Mouse (Mus musculus) CH12.LX (cell line): ENCODE measurements at regions not wholly inside any gene's neighbourhood (a gene's known extent, or its start where the extent isn't known, plus 50 kb on each side); places are given as distances from the start of the nearest gene placed in this dataset.

ENCODE experiments used
- DNase-seq: peaks from one replicate; pipeline ENCODE4 v3.0.0-alpha.2; 2013; ENCODE audit errors: extremely low read depth
- H3K27ac ChIP-seq: 2 replicates; pipeline ENCODE4 v1.5.1; 2012; ENCODE audit warnings: low read depth, mild to moderate bottlenecking, control low read depth, moderate library complexity; ENCODE audit not compliant: insufficient read depth
- H3K27me3 ChIP-seq: replicated peaks from 2 replicates; pipeline ENCODE3; 2012; ENCODE audit warnings: inconsistent platforms
- H3K36me3 ChIP-seq, 2 experiments: replicated peaks in 1 of 2; 2 replicates each; pipeline versions ENCODE3 to v1.6.1; 2012; ENCODE audit warnings: inconsistent platforms in 1 of 2, low read length in 1 of 2, mild to moderate bottlenecking in 1 of 2, mixed read lengths in 1 of 2, moderate library complexity in 1 of 2; ENCODE audit not compliant: control insufficient read depth in 1 of 2, insufficient read depth in 1 of 2
- H3K4me1 ChIP-seq, 2 experiments: 2 replicates each; pipeline ENCODE4 v1.6.1; 2012; ENCODE audit warnings: inconsistent platforms in 1 of 2, moderate library complexity in 1 of 2; ENCODE audit not compliant: insufficient read depth in 2 of 2, control insufficient read depth in 1 of 2
- H3K4me2 ChIP-seq: 2 replicates; pipeline ENCODE4 v1.6.1; 2012; ENCODE audit warnings: low read depth, mild to moderate bottlenecking, control low read depth; ENCODE audit not compliant: poor library complexity, insufficient read depth, severe bottlenecking
- H3K4me3 ChIP-seq, 3 experiments: fragments of 150-350 bp in 1 of 3; sonication (generic) in 1 of 3; replicated peaks in 1 of 3; 2 replicates each; pipeline versions ENCODE3 to v1.5.1; 2011 to 2012; ENCODE audit warnings: low read depth in 2 of 3, low read length in 2 of 3, mild to moderate bottlenecking in 2 of 3, moderate library complexity in 2 of 3, control low read depth in 1 of 3, improper control_type of control experiment in 1 of 3, inconsistent platforms in 1 of 3, mixed read lengths in 1 of 3; ENCODE audit not compliant: poor library complexity in 1 of 3
- H3K79me2 ChIP-seq: replicated peaks from 2 replicates; pipeline ENCODE4 v1.6.1; 2012; ENCODE audit warnings: mild to moderate bottlenecking, moderate library complexity; ENCODE audit not compliant: control insufficient read depth, poor library complexity, insufficient read depth, severe bottlenecking; ENCODE audit errors: extremely low read depth
- H3K9ac ChIP-seq: 2 replicates; pipeline ENCODE4 v1.6.1; 2012; ENCODE audit warnings: low read depth, mild to moderate bottlenecking, control low read depth, moderate library complexity; ENCODE audit not compliant: insufficient read depth
- H3K9me3 ChIP-seq: replicated peaks from 2 replicates; pipeline ENCODE3; 2012; ENCODE audit warnings: low read length, inconsistent platforms, mixed read lengths
- BHLHE40 ChIP-seq: IDR thresholded peaks from 2 replicates; pipeline ENCODE4 v1.6.1; 2011; ENCODE audit warnings: mild to moderate bottlenecking, low read depth, low read length, improper control_type of control experiment
- CHD2 ChIP-seq: IDR thresholded peaks from 2 replicates; pipeline ENCODE4 v1.6.1; 2011; ENCODE audit warnings: low read length, improper control_type of control experiment
- EP300 ChIP-seq: IDR thresholded peaks from 2 replicates; pipeline ENCODE4 v1.6.1; 2011; ENCODE audit warnings: low read length, improper control_type of control experiment
- ETS1 ChIP-seq: conservative IDR thresholded peaks from 2 replicates; pipeline ENCODE4 v1.6.1; 2012; ENCODE audit warnings: low read depth, mild to moderate bottlenecking, inconsistent platforms, low read length, improper control_type of control experiment, moderate library complexity
- GABPA ChIP-seq: IDR thresholded peaks from 2 replicates; pipeline ENCODE4 v1.6.1; 2012; ENCODE audit warnings: low read depth, low read length, improper control_type of control experiment, inconsistent platforms; ENCODE audit not compliant: insufficient replicate concordance
- IRF4 ChIP-seq: IDR thresholded peaks from 2 replicates; pipeline ENCODE4 v1.6.1; 2014; ENCODE audit warnings: low read depth, mild to moderate bottlenecking, inconsistent platforms, low read length, improper control_type of control experiment
- KAT2A ChIP-seq: IDR thresholded peaks from 2 replicates; pipeline ENCODE4 v1.6.1; 2012; ENCODE audit warnings: low read length, improper control_type of control experiment, inconsistent platforms; ENCODE audit not compliant: insufficient replicate concordance
- MAX ChIP-seq: IDR thresholded peaks from 2 replicates; pipeline ENCODE4 v1.6.1; 2011; ENCODE audit warnings: low read length, improper control_type of control experiment
- MAZ ChIP-seq: IDR thresholded peaks from 2 replicates; pipeline ENCODE4 v1.6.1; 2012; ENCODE audit warnings: low read depth, mild to moderate bottlenecking, inconsistent platforms, low read length, improper control_type of control experiment, moderate library complexity
- NRF1 ChIP-seq: IDR thresholded peaks from 2 replicates; pipeline ENCODE4 v1.6.1; 2014; ENCODE audit warnings: low read depth, mild to moderate bottlenecking, inconsistent platforms, low read length, improper control_type of control experiment, moderate library complexity
- POLR2A ChIP-seq: IDR thresholded peaks from 2 replicates; pipeline ENCODE4 v1.6.1; 2011; ENCODE audit warnings: low read depth, mild to moderate bottlenecking, improper control_type of control experiment, low read length
- POLR2AphosphoS2 ChIP-seq: IDR thresholded peaks from 2 replicates; pipeline ENCODE4 v1.6.1; 2011; ENCODE audit warnings: low read depth, low read length, improper control_type of control experiment
- RAD21 ChIP-seq: IDR thresholded peaks from 2 replicates; pipeline ENCODE4 v1.6.1; 2011; ENCODE audit warnings: low read depth, mild to moderate bottlenecking, low read length, improper control_type of control experiment, moderate library complexity
- RCOR1 ChIP-seq: conservative IDR thresholded peaks from 2 replicates; pipeline ENCODE4 v1.6.1; 2012; ENCODE audit warnings: low read depth, mild to moderate bottlenecking, inconsistent platforms, low read length, improper control_type of control experiment
- SMC3 ChIP-seq: IDR thresholded peaks from 2 replicates; pipeline ENCODE4 v1.6.1; 2011; ENCODE audit warnings: low read depth, low read length, improper control_type of control experiment
- TBP ChIP-seq: conservative IDR thresholded peaks from 2 replicates; pipeline ENCODE4 v1.6.1; 2011; ENCODE audit warnings: low read depth, low read length, improper control_type of control experiment
- TCF12 ChIP-seq: IDR thresholded peaks from 2 replicates; pipeline ENCODE4 v1.6.1; 2014; ENCODE audit warnings: low read depth, mild to moderate bottlenecking, inconsistent platforms, low read length, improper control_type of control experiment
- USF2 ChIP-seq: conservative IDR thresholded peaks from 2 replicates; pipeline ENCODE4 v1.6.1; 2011; ENCODE audit warnings: low read depth, low read length, improper control_type of control experiment
- ZKSCAN1 ChIP-seq: IDR thresholded peaks from 2 replicates; pipeline ENCODE4 v1.6.1; 2012; ENCODE audit warnings: low read depth, inconsistent platforms, low read length, improper control_type of control experiment, borderline replicate concordance
- dilution Hi-C: fragments of 300-500 bp; cut with MboI; formaldehyde crosslinking; loops from 2 replicates; pipeline ENCODE4 v1.14.3; 2020; ENCODE audit warnings: low sequenced_read_pairs; ENCODE audit not compliant: extremely low pct_unique_long_range_greater_than_20kb, extremely low pct_ligation_motif_present
- in situ Hi-C: fragments of 300-500 bp; cut with MboI; formaldehyde crosslinking; loops from 3 replicates; pipeline ENCODE4 v1.14.3; 2019; ENCODE audit warnings: low sequenced_read_pairs, low pct_ligation_motif_present, low pct_unique_long_range_greater_than_20kb, mixed read lengths

DNA sequence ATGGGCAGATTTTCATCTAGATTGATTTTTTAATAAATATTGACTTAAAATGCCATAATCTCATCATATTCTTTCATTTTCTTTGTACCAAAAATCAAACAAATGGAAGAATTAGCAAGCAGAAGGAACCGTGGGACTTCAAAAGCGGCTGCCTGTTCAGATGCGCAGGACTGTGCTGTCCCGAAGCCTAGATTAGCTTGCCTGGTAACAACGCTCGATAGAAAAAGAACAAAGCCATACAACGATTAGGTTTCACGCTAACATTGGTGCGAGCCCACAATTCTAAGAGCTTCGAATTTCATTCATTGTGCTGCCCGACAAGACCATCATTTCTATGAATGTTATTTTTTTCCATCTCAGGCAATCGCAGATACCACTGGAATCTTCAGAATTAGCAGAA is 262.1 kb upstream of the Irx5 start:
- Histone ChIP-seq H3K9ac (no peak overlapping the region), H3K27me3 (no peaks in the 10 kb centered on the region), H3K79me2 (no peaks in the 10 kb centered on the region), H3K4me3 (no peak overlapping the region), H3K27ac (no peak overlapping the region), H3K4me1 (no peaks in the 10 kb centered on the region), H3K9me3 (peaks cover 77% of the 10 kb centered on the region), H3K4me2 (no peak overlapping the region), H3K36me3 (no peaks in the 10 kb centered on the region)
- no peak for TF ChIP-seq EP300
- DNase-seq = no peak
- in situ Hi-C loops (no loop called here), dilution Hi-C loops (no loop called here)

DNA sequence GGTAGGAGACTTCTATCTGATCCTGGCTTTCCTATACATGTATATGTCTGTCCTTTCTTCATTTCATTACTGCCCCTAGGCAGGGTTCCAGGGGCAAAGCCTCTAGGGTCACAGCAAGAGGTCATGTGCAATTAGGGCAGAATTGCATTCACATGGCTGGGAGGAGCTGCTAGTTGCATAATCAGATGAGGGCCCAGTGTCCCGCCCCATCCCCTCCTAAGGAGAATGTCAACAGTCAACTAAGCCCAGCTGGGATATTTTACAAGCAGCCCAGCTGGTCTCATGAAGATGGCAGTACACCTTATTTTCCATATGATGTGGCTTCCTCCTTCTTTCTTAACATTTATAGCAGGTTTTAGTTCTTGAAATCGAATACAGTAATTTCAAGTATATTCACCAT is 273.3 kb upstream of the Irx5 start:
- TF ChIP-seq ETS1 (no peak), USF2 (no peak), CHD2 (no peak), EP300 (no peak), POLR2A (no peak), ZKSCAN1 (no peak), BHLHE40 (no peak), KAT2A (no peak), SMC3 (no peak), RAD21 (no peak), GABPA (no peak), RCOR1 (no peak), TCF12 (no peak), MAZ (no peak), TBP (no peak), POLR2AphosphoS2 (no peak), MAX (no peak), NRF1 (no peak), IRF4 (no peak)
- Histone ChIP-seq H3K9ac (no peak overlapping the region), H3K27ac (no peak overlapping the region), H3K79me2 (no peaks in the 10 kb centered on the region), H3K4me1 (no peaks in the 10 kb centered on the region), H3K4me3 (no peak overlapping the region), H3K27me3 (no peaks in the 10 kb centered on the region), H3K36me3 (no peaks in the 10 kb centered on the region), H3K9me3 (peaks cover 63% of the 10 kb centered on the region), H3K4me2 (no peak overlapping the region)
- DNase-seq = no peak
- in situ Hi-C loops = no loop called here
- dilution Hi-C loops = no loop called here
